Mouse (Mus musculus) heart, embryonic 14.5 days (tissue): ENCODE results near the gene Traf7. TPM values are rescaled to one million over a fixed set of nuclear protein-coding genes. Genes with fewer than 3 reads are reported as not detected.

Experiments used
- ATAC-seq: fragments of 200-750 bp; cut with Nextera tagmentation; 2 replicates; pipeline ENCODE4 v1.8.0; 2017; ENCODE audit warnings: low read depth, moderate TSS enrichment; ENCODE audit not compliant: insufficient number of reproducible peaks, insufficient read depth, low FRiP score
- H3K27ac ChIP-seq, 2 experiments: fragments of 200-500 bp in 1 of 2; fragments of 300-500 bp in 1 of 2; sonication (generic) in 1 of 2; replicated peaks in 1 of 2; 2 replicates each; pipeline ENCODE4 v1.5.1; 2012 to 2014; ENCODE audit warnings: low read depth in 2 of 2, low read length in 2 of 2, control low read depth in 1 of 2, mild to moderate bottlenecking in 1 of 2, mixed read lengths in 1 of 2; ENCODE audit not compliant: control insufficient read depth in 1 of 2, insufficient read depth in 1 of 2
- H3K27me3 ChIP-seq: fragments of 300-500 bp; sonication (generic); 2 replicates; pipeline ENCODE4 v1.6.1; 2014; ENCODE audit warnings: mild to moderate bottlenecking, low read length, control low read depth; ENCODE audit not compliant: control insufficient read depth, insufficient read depth
- H3K36me3 ChIP-seq: fragments of 300-500 bp; sonication (generic); 2 replicates; pipeline ENCODE4 v1.6.1; 2014; ENCODE audit warnings: mild to moderate bottlenecking, control low read depth, low read length, mixed read lengths; ENCODE audit not compliant: control insufficient read depth, insufficient read depth
- H3K4me1 ChIP-seq, 2 experiments: fragments of 200-500 bp in 1 of 2; fragments of 300-500 bp in 1 of 2; sonication (generic) in 1 of 2; 2 replicates each; pipeline ENCODE4 v1.6.1; 2012 to 2014; ENCODE audit warnings: low read length in 2 of 2, control low read depth in 1 of 2, mixed read lengths in 1 of 2; ENCODE audit not compliant: control insufficient read depth in 2 of 2, insufficient read depth in 2 of 2
- H3K4me2 ChIP-seq: fragments of 300-500 bp; sonication (generic); 2 replicates; pipeline ENCODE4 v1.6.1; 2014; ENCODE audit warnings: mild to moderate bottlenecking, low read length
- H3K4me3 ChIP-seq, 2 experiments: fragments of 200-500 bp in 1 of 2; fragments of 300-500 bp in 1 of 2; sonication (generic) in 1 of 2; 2 replicates each; pipeline ENCODE4 v1.5.1; 2012 to 2014; ENCODE audit warnings: low read length in 2 of 2, mild to moderate bottlenecking in 2 of 2, control low read depth in 1 of 2, low read depth in 1 of 2, moderate library complexity in 1 of 2; ENCODE audit not compliant: control insufficient read depth in 1 of 2, insufficient read depth in 1 of 2
- H3K9ac ChIP-seq: fragments of 300-500 bp; sonication (generic); 2 replicates; pipeline ENCODE4 v1.6.1; 2014; ENCODE audit warnings: mild to moderate bottlenecking, low read length
- H3K9me3 ChIP-seq: fragments of 300-500 bp; sonication (generic); 2 replicates; pipeline ENCODE4 v1.6.1; 2016; ENCODE audit warnings: low read length, control low read depth; ENCODE audit not compliant: control insufficient read depth
- WGBS: fragments of 180-500 bp; shearing (Covaris S2); extraction: QIAGEN DNeasy Blood & Tissue Kit; methylation state at CpG from one replicate; pipeline ENCODE4 v1.1.7; 2014; 5-methylcytosine and 5-hydroxymethylcytosine counted together
- polyA plus RNA-seq: library from polyadenylated mRNA; unstranded; fragments of >200 nt; fragmentation: Nextera tagmentation; extraction: Ambion mirVana; gene quantifications from 2 replicates; pipeline ENCODE4 v1.2.1, GENCODE M21; 2014

The Traf7 gene
- polyA plus RNA-seq, 1 experiment from 2014 or later: 68.8 TPM

DNA sequence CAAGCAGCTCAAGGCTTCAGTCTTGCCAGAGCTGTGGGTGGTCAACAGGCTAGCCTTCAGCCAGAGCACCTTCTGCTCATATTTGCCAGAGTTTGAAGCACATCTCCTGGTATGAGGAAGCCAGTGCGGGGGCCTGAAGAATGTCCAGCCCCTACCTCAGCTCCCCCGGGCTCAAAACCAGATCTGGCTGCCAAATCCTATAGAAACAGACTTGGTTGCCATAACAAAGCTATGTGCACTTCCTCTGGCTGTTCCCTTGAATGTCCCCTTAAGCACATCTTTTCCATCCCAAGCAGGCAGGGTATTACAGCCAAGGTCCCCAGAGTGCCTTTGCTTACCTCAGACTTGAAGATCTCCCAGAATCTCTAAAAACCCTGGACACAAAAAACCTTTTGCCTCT lies 3.0 kb downstream of the Traf7 start:
- H3K27ac ChIP-seq: 0 out of 4 replicates have a peak overlapping the region, but pooled peaks of 1 of the 2 experiments have one; percentile 44
- peak overlapping the region; percentile 58 for H3K9ac ChIP-seq
- H3K4me2 ChIP-seq: 0 out of 2 replicates have a peak overlapping the region, but pooled peaks have one; percentile 12
- no peaks in the 10 kb centered on the region for H3K27me3 ChIP-seq
- H3K9me3 ChIP-seq: no peaks in the 10 kb centered on the region
- H3K36me3 ChIP-seq: peaks cover 13% of the 10 kb centered on the region
- no peak overlapping the region for H3K4me3 ChIP-seq
- no peak for ATAC-seq
- H3K4me1 ChIP-seq: peaks cover 13 to 29% of the 10 kb centered on the region in 2 experiments
- WGBS: 37% methylated on average over 2 of the region's 2 CpGs

DNA sequence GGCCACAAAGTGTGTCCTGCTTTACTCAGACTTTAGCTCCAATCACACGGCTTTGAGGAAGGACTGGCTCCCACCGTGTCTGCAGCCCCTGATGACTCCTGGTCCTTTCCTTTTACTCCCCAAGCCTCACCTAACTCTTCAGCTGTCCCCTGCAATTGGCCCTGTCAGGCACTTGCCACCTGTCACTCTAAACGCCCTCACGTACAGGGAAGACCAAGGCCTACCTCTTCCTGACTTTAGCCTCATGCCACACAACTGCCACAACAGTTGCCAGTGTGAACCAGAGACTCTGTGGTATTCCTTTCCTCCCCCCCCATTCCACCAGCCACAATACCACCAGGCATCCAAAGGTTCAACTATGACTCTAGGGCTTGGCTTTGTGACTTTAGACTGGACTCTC lies 7.3 kb downstream of the Traf7 start:
- Histone ChIP-seq H3K9me3 (no peaks in the 10 kb centered on the region), H3K9ac (no peak overlapping the region), H3K4me2 (no peak overlapping the region), H3K36me3 (peaks cover 43% of the 10 kb centered on the region), H3K27me3 (no peaks in the 10 kb centered on the region), H3K27ac (no peak overlapping the region), H3K4me3 (no peak overlapping the region), H3K4me1 (peaks cover 3 to 11% of the 10 kb centered on the region in 2 experiments; a peak in 2 of 4 replicates)
- 72% methylated on average over 4 of the region's 4 CpGs for WGBS
- ATAC-seq: no peak

DNA sequence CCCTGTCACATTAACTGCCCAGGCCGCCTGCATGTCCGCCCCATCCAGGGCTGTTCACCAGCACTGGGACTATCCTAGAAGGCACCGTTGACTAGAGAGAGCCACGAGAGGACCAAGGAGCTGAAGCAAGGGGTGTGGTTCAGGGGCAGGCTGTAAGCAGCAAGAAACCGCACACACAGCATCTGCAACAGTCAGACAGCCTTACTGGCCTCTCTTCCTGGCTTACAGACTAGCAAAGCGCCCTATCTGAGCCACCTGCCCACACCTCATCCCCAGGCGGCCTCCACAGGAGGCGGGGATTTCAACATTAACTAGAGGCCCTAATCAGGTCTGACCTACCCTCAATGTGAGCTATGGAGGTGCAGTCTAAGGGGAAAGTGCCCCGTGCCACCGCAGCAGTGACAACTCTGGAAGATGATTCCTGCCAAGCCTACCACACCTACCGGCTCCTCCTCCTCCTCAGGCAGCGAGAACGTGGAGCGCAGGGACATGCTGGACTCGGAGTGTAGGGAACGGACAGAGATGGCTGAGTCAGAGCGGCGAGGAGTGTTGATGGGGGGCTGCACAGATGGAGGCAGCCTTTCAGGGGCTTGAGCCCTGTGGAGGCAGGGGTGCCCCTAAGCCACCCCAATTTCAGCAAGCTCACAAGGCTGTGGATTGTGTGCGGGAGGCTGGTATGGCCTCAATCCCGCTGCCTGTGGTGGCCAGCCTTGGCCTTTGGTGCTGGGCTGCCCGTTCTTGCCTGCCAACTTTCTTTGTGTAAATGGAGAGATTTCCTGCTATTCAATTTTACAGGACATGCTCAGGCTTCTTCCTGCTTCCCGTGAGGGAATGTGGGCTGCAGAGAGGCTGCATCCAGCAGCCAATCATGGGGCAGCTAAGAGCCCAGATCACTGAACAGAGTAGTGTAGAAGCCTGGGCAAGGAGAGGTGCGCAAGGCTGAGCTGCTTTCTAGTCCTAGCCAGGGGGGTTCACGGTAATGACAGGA lies 13.2 kb downstream of the Traf7 start:
- Histone ChIP-seq H3K4me2 (peak overlapping the region; percentile 3; the same call in 1 of the 2 replicates), H3K27ac (peak overlapping the region; percentile 61 to 63), H3K9me3 (no peaks in the 10 kb centered on the region), H3K9ac (0 out of 2 replicates have a peak overlapping the region, but pooled peaks have one; percentile 3), H3K4me1 (peaks cover 0 to 5% of the 10 kb centered on the region in 2 experiments; a peak in 1 of 4 replicates), H3K27me3 (no peaks in the 10 kb centered on the region), H3K4me3 (no peak overlapping the region), H3K36me3 (peaks cover 82% of the 10 kb centered on the region)
- WGBS: 81% methylated on average over 24 of the region's 24 CpGs
- peak; percentile 45; the same call in 1 of the 2 replicates for ATAC-seq

DNA sequence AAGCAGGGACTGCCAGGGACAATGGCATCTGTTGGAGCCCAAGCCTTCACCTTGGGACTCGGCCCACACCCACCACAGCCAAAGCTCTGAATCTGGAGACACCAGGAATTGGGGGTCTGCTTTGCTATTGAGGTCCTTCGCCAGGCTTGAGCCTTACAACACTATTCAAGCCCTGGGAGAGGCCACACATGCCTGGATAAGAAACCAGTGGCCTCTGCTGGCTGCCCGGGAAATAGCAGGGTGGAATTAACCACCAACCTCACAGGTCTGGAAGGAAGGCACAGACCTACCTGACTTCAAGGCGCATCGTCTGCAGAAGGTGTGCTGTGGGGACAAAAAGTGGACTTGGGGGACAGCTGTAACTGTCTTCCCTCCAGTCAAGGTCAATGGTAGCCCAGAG lies 14.1 kb downstream of the Traf7 start:
- Histone ChIP-seq H3K36me3 (peaks cover 88% of the 10 kb centered on the region), H3K27me3 (no peaks in the 10 kb centered on the region), H3K9me3 (no peaks in the 10 kb centered on the region), H3K4me2 (no peak overlapping the region), H3K27ac (no peak overlapping the region), H3K4me3 (no peak overlapping the region), H3K9ac (no peak overlapping the region), H3K4me1 (peaks cover 0 to 5% of the 10 kb centered on the region in 2 experiments; a peak in 1 of 4 replicates)
- 44% methylated on average over 5 of the region's 5 CpGs for WGBS
- ATAC-seq: 0 out of 2 replicates have a peak, but pooled peaks have one; percentile 4

DNA sequence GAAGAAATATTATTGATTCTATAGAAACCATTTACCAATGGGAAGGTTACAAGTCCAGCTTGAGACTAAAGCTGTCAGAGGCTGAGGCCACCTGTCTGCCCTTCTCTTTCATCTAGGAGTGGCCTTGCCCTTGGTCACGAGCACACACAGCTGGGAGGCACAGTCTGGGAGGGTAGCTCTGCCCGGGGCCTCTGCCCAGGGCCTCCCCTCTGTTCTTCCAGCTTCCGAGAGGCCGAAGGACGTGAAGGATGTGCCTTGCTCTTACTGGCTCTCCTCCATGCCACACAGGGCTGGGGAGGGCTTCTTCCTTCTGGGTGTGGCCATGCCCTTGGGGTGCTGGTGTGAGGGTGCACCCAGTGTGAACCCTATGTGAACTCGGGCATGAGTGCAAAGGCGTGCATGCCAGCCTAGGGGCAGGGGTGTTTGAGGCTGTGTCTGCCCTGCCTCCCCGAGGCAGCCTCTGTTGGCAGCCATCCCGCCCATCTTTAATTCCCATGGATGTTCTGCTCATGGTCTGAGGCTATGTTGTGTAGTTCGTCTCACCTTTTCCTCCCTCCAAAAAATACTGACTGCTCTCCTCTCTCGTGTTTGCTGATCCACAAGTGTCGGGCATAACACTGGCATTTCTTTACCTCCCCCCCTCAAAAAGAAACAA lies 19.8 kb downstream of the Traf7 start:
- Histone ChIP-seq H3K27me3 (no peaks in the 10 kb centered on the region), H3K4me1 (peaks cover 6 to 7% of the 10 kb centered on the region in 2 experiments; a peak in 3 of 4 replicates), H3K4me2 (no peak overlapping the region), H3K9me3 (no peaks in the 10 kb centered on the region), H3K4me3 (no peak overlapping the region), H3K9ac (no peak overlapping the region), H3K36me3 (peaks cover 50% of the 10 kb centered on the region), H3K27ac (no peak overlapping the region)
- WGBS: 81% methylated on average over 12 of the region's 12 CpGs
- ATAC-seq: no peak

DNA sequence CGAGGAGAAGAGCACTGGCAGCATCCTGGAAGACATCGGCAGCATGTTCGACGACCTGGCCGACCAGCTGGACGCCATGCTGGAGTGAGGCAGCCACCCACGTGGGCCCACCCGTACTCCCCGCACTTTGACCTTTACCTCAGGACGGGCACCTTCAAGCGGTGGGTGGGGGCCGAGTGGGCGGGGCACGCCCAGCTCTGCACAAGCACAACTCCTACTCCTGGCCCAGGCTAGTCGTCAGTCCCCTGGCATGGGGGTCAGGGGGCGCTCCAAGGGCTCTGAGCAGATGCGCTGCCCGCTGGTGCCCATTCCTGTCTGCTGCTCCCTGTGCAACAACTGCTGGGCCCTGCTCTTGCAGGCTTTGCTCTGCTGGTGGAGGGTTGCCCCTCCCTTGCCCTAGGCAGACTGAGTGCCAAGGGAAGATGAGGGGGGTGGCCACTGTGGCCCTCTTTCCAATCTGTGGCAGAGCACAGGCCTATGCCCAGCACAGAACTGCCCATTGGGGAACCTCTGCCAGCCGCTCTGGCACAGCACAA lies 20.5 kb downstream of the Traf7 start:
- H3K27me3 ChIP-seq: no peaks in the 10 kb centered on the region
- peaks cover 46% of the 10 kb centered on the region for H3K36me3 ChIP-seq
- H3K4me3 ChIP-seq: 0 out of 4 replicates have a peak overlapping the region, but pooled peaks of 1 of the 2 experiments have one; percentile 25
- WGBS: 48% methylated on average over 19 of the region's 19 CpGs
- H3K4me1 ChIP-seq: peaks cover 6 to 7% of the 10 kb centered on the region in 2 experiments; a peak in 3 of 4 replicates
- H3K9ac ChIP-seq: no peak overlapping the region
- H3K27ac ChIP-seq: no peak overlapping the region
- no peaks in the 10 kb centered on the region for H3K9me3 ChIP-seq
- ATAC-seq: 0 out of 2 replicates have a peak, but pooled peaks have one; percentile 7
- peak overlapping the region; percentile 62 for H3K4me2 ChIP-seq
